Mouse (Mus musculus) limb, embryonic 11.5 days (tissue): Measurements from ENCODE around the gene Tnrc18. TPM values are rescaled to one million over a fixed set of nuclear protein-coding genes. Genes with fewer than 3 reads are reported as not detected.

ENCODE experiments used
- ATAC-seq: fragments of 200-750 bp; cut with Nextera tagmentation; 2 replicates; pipeline ENCODE4 v1.8.0; 2017; ENCODE audit warnings: low read depth; ENCODE audit not compliant: insufficient number of reproducible peaks, low FRiP score, low TSS enrichment
- DNase-seq: peaks from one replicate; pipeline ENCODE4 v3.0.0-alpha.2; 2015; ENCODE audit warnings: low spot score
- H3K27ac ChIP-seq: fragments of 300-500 bp; sonication (generic); replicated peaks from 2 replicates; pipeline ENCODE4 v1.5.1; 2014; ENCODE audit warnings: low read depth, mild to moderate bottlenecking, low read length
- H3K27me3 ChIP-seq: fragments of 300-500 bp; sonication (generic); 2 replicates; pipeline ENCODE4 v1.6.1; 2014; ENCODE audit warnings: mild to moderate bottlenecking, low read length, mixed read lengths; ENCODE audit not compliant: control insufficient read depth, insufficient read depth
- H3K36me3 ChIP-seq: fragments of 300-500 bp; sonication (generic); 2 replicates; pipeline ENCODE4 v1.6.1; 2014; ENCODE audit warnings: mild to moderate bottlenecking, low read length, moderate library complexity, mixed read lengths; ENCODE audit not compliant: control insufficient read depth, insufficient read depth
- H3K4me1 ChIP-seq: fragments of 300-500 bp; sonication (generic); 2 replicates; pipeline ENCODE4 v1.6.1; 2014; ENCODE audit warnings: low read length, mixed read lengths; ENCODE audit not compliant: control insufficient read depth, insufficient read depth
- H3K4me2 ChIP-seq: fragments of 300-500 bp; sonication (generic); 2 replicates; pipeline ENCODE4 v1.6.1; 2014; ENCODE audit warnings: low read depth, mild to moderate bottlenecking, moderate library complexity; ENCODE audit not compliant: severe bottlenecking
- H3K4me3 ChIP-seq: fragments of 300-500 bp; sonication (generic); 2 replicates; pipeline ENCODE4 v1.5.1; 2014; ENCODE audit warnings: low read depth, low read length
- H3K9ac ChIP-seq: fragments of 300-500 bp; sonication (generic); 2 replicates; pipeline ENCODE4 v1.6.1; 2014; ENCODE audit warnings: mild to moderate bottlenecking, low read length
- H3K9me3 ChIP-seq: fragments of 300-500 bp; sonication (generic); 2 replicates; pipeline ENCODE4 v1.6.1; 2016; ENCODE audit warnings: low read length; ENCODE audit not compliant: control insufficient read depth
- WGBS: fragments of 180-500 bp; shearing (Covaris S2); extraction: QIAGEN DNeasy Blood & Tissue Kit; methylation state at CpG from one replicate; pipeline ENCODE4 v1.1.7; 2014; 5-methylcytosine and 5-hydroxymethylcytosine counted together
- polyA plus RNA-seq: library from polyadenylated mRNA; unstranded; fragments of >200 nt; fragmentation: Nextera tagmentation; extraction: Ambion mirVana; gene quantifications from 2 replicates; pipeline ENCODE4 v1.2.1, GENCODE M21; 2014

Tnrc18 gene
- polyA plus RNA-seq, 1 experiment from 2014 or later = 42.2 TPM

GRCm38 (mm10) chr5:142826131-142826530, 8.7 kb upstream of the Tnrc18 start:
- Histone ChIP-seq H3K36me3 (no peaks in the 10 kb centered on the region), H3K4me2 (no peak overlapping the region), H3K4me1 (peaks cover 19% of the 10 kb centered on the region), H3K9ac (no peak overlapping the region), H3K27me3 (no peaks in the 10 kb centered on the region), H3K27ac (no peak overlapping the region), H3K9me3 (no peaks in the 10 kb centered on the region), H3K4me3 (no peak overlapping the region)
- DNase-seq (no peak), ATAC-seq (no peak)
- WGBS = 87% methylated on average over 4 of the region's 4 CpGs

GRCm38 (mm10) chr5:142825665-142826064, 8.2 kb upstream of the Tnrc18 start:
- Histone ChIP-seq H3K9ac (no peak overlapping the region), H3K36me3 (no peaks in the 10 kb centered on the region), H3K4me2 (no peak overlapping the region), H3K27ac (0 out of 2 replicates have a peak overlapping the region, but pooled peaks have one; percentile 32), H3K4me3 (no peak overlapping the region), H3K9me3 (no peaks in the 10 kb centered on the region), H3K4me1 (peaks cover 19% of the 10 kb centered on the region), H3K27me3 (no peaks in the 10 kb centered on the region)
- ATAC-seq = no peak
- no peak for DNase-seq
- 74% methylated on average over 5 of the region's 5 CpGs for WGBS

- DNase-seq (no peak), ATAC-seq (no peak)
- Histone ChIP-seq H3K4me2 (peak overlapping the region; percentile 71), H3K4me1 (peaks cover 19% of the 10 kb centered on the region), H3K36me3 (no peaks in the 10 kb centered on the region), H3K4me3 (peak overlapping the region; percentile 93; the same call in 1 of the 2 replicates), H3K27me3 (no peaks in the 10 kb centered on the region), H3K9ac (peak overlapping the region; percentile 23; the same call in 1 of the 2 replicates), H3K27ac (peak overlapping the region; percentile 100), H3K9me3 (no peaks in the 10 kb centered on the region)
- WGBS = 32% methylated on average over 6 of the region's 6 CpGs
These were observed 6.6 kb upstream of the Tnrc18 start for GRCm38 (mm10) chr5:142824091-142824490.

DNA sequence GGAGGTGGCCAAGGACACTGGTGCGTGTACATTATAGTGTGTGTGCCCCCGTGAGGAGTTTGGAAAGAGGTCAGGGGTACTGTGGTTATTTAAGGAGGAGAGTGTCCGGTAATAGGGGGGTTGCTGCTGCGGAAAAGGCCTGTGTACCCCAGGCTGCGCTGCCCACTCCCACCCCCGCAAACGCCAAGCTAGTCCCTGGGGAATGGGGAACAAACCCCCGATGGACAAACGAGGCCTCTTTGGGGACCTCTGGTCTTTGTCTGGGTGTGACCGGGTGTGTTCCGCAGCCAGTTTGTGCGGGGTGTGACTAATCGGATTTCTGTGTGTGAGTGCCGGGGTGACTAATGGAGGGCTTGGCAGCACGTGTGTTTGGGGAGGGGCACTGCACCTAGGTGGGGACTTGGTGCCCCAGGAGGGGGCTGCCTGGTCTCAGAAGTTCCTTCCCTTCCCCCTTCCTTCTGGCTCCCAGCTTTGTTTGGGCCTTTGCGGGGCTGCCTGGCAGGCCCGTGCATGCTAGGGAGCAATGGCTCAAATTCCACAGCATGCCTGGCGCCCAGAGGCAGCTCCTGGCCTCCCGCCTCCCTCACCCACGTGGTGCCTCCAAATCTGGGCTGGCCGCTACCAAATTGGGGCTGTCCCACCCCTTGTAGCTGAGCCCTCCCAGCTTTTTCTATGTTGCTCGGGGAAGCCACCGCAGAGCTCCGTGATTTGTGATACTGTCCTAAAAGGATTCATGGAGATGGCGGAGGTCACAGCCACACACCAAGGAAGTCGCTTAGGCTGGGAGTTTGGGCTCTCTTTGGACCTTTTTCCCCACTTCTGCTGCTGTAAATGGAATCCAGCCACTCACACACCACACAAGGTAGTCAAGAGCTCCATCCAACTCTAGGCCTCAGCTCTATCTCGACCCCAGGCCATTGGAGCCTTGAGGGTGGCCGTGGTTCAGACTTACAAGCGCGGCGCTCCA, 5.9 kb upstream of the Tnrc18 start:
- no peaks in the 10 kb centered on the region for H3K9me3 ChIP-seq
- peak overlapping the region; percentile 93 for H3K4me3 ChIP-seq
- peak; percentile 94 for DNase-seq
- peak overlapping the region; percentile 99 for H3K9ac ChIP-seq
- no peaks in the 10 kb centered on the region for H3K27me3 ChIP-seq
- H3K4me1 ChIP-seq = peaks cover 19% of the 10 kb centered on the region
- ATAC-seq = peak; percentile 73
- 4% methylated on average over 31 of the region's 31 CpGs for WGBS
- no peaks in the 10 kb centered on the region for H3K36me3 ChIP-seq
- peak overlapping the region; percentile 71 for H3K4me2 ChIP-seq
- H3K27ac ChIP-seq = peak overlapping the region; percentile 100

- H3K4me1 ChIP-seq = peaks cover 19% of the 10 kb centered on the region
- peak; percentile 82 for DNase-seq
- no peaks in the 10 kb centered on the region for H3K9me3 ChIP-seq
- ATAC-seq = no peak
- H3K9ac ChIP-seq = peak overlapping the region; percentile 99
- peak overlapping the region; percentile 100 for H3K27ac ChIP-seq
- under 1% methylated on average over 35 of the region's 36 CpGs for WGBS
- no peaks in the 10 kb centered on the region for H3K27me3 ChIP-seq
- no peaks in the 10 kb centered on the region for H3K36me3 ChIP-seq
- peak overlapping the region; percentile 71 for H3K4me2 ChIP-seq
- H3K4me3 ChIP-seq = peak overlapping the region; percentile 93
These were observed 5.0 kb upstream of the Tnrc18 start for GRCm38 (mm10) chr5:142822286-142823095.

DNA sequence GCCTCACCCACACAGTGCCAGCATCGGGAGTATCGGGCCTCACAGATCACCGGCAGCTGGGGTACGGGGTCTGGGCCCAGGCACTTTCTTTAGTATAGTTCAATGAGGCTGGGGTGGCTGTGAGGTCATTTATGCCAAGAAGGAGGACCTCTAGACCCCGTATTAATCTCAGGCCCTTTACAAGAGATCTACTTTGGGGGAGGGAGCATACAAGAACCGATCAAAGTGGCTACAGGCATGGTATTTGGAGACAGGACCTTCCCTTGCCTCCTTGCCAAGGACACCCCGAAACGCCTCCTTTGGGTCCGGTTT, 4.5 kb upstream of the Tnrc18 start:
- Histone ChIP-seq H3K4me3 (peak overlapping the region; percentile 93), H3K4me2 (peak overlapping the region; percentile 71), H3K36me3 (no peaks in the 10 kb centered on the region), H3K4me1 (peaks cover 19% of the 10 kb centered on the region), H3K27ac (peak overlapping the region; percentile 100), H3K27me3 (no peaks in the 10 kb centered on the region), H3K9me3 (no peaks in the 10 kb centered on the region), H3K9ac (peak overlapping the region; percentile 99)
- DNase-seq (no peak), ATAC-seq (no peak)
- WGBS = 0% methylated on average over 9 of the region's 9 CpGs

DNA sequence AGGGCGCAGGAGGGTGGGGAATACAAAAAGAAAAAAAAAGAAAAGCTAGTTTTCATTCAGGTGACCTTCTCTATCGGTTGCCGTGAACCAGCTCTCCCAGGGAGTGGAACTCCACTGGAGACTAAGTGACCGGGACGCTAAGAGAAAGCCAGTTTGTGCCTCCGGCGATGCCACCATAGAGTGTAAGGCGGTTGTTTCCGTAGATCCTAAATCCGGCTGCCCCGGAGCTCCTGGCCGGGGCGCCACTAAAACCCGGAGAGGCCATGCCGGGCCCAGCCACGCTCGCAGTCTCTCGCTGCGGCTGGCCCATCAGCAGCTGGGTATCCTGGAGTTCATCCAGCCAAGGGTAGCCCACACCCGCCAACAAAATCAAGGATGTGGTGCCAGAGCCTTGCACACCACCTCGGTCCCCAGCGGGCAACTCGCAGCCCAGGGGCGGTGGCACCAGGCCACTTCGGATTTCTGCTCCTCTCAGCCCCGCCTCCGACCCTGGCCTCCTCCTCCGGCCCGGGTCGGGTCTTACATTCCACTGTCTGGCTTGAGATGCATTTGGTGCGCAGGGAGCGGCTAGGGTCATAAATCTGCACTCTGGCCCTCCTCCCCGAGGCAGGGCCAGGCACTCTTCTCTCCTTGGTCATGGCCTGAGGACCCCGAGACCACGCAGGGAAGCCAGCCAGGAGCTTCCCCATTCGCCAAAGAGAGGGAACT, 4.0 kb upstream of the Tnrc18 start:
- WGBS = under 1% methylated on average over 36 of the region's 36 CpGs
- Histone ChIP-seq H3K4me3 (peak overlapping the region; percentile 93), H3K9me3 (no peaks in the 10 kb centered on the region), H3K27me3 (no peaks in the 10 kb centered on the region), H3K4me1 (peaks cover 19% of the 10 kb centered on the region), H3K27ac (peak overlapping the region; percentile 100), H3K4me2 (peak overlapping the region; percentile 71), H3K9ac (peak overlapping the region; percentile 99), H3K36me3 (no peaks in the 10 kb centered on the region)
- DNase-seq = peak; percentile 94
- peak; percentile 22 for ATAC-seq
